Comparison of ENCODE assay signal across 15 mouse cellular contexts in genomic region chr1:153962161-153962720, GRCm38 (mm10).
DNase-seq lines count a peak whose midpoint lies in the region; ATAC-seq and TF ChIP-seq lines count a peak whose summit lies in the region.
"Had no signal": no experiment of that assay in that cellular context is flagged by ENCODE, and none has a peak within 500 bp of the region (broad histone marks: within the 10 kb centered on the region; RNA-seq: fewer than 3 reads in every experiment).

No protein-coding gene starts in this region.

- no peaks in the 10 kb centered on the region for H3K36me3 ChIP-seq in embryonic facial prominence, embryonic 14.5 days (ENCODE audit: control insufficient read depth, insufficient read depth, low read length)
- H3K36me3 ChIP-seq in embryonic facial prominence, embryonic 10.5 days (replicated peaks), result no peaks in the 10 kb centered on the region
- H3K36me3 ChIP-seq in hindbrain, postnatal 0 days (ENCODE audit: insufficient read depth, low read length), result no peaks in the 10 kb centered on the region
- H3K36me3 ChIP-seq in hindbrain, embryonic 12.5 days, result no peaks in the 10 kb centered on the region
- H3K36me3 ChIP-seq in lung, postnatal 0 days (ENCODE audit: insufficient read depth, low read length), result no peaks in the 10 kb centered on the region
- H3K36me3 ChIP-seq: neural tube, embryonic 13.5 days had no signal

- no peak for ATAC-seq in embryonic facial prominence, embryonic 14.5 days (ENCODE audit: low read depth)
- ATAC-seq in hindbrain, postnatal 0 days, result 0 out of 2 replicates have a peak, but pooled peaks have one; percentile 38
- no peak for ATAC-seq in hindbrain, embryonic 12.5 days (ENCODE audit: low FRiP score)
- peak; percentile 57 for ATAC-seq in lung, postnatal 0 days
- ATAC-seq: inflammation-experienced regulatory T-cells, adult 6 months had no signal

- no peak overlapping the region for H3K27ac ChIP-seq in embryonic facial prominence, embryonic 14.5 days (replicated peaks; ENCODE audit: low read depth, low read length)
- no peak overlapping the region for H3K27ac ChIP-seq in embryonic facial prominence, embryonic 10.5 days (replicated peaks)
- peak overlapping the region; percentile 59 for H3K27ac ChIP-seq in hindbrain, postnatal 0 days
- no peak overlapping the region; the same call in 1 of the 2 replicates for H3K27ac ChIP-seq in hindbrain, embryonic 12.5 days
- peak overlapping the region; percentile 77 for H3K27ac ChIP-seq in lung, postnatal 0 days (ENCODE audit: low read length)
- H3K27ac ChIP-seq: neural tube, embryonic 13.5 days had no signal

- no peak overlapping the region for H3K4me3 ChIP-seq in embryonic facial prominence, embryonic 14.5 days (ENCODE audit: low read depth, low read length)
- H3K4me3 ChIP-seq in embryonic facial prominence, embryonic 10.5 days, result no peak overlapping the region
- no peak overlapping the region for H3K4me3 ChIP-seq in hindbrain, postnatal 0 days (ENCODE audit: low read length)
- H3K4me3 ChIP-seq in hindbrain, embryonic 12.5 days, result no peak overlapping the region
- H3K4me3 ChIP-seq in lung, postnatal 0 days (ENCODE audit: low read depth, low read length), result no peak overlapping the region
- H3K4me3 ChIP-seq: megakaryocyte, embryonic 14.5 days; neural tube, embryonic 13.5 days had no signal

- H3K4me2 ChIP-seq in embryonic facial prominence, embryonic 14.5 days (ENCODE audit: low read depth, low read length), result no peak overlapping the region
- H3K4me2 ChIP-seq in hindbrain, postnatal 0 days (ENCODE audit: low read depth, low read length), result no peak overlapping the region
- H3K4me2 ChIP-seq in hindbrain, embryonic 12.5 days (replicated peaks), result no peak overlapping the region
- H3K4me2 ChIP-seq in lung, postnatal 0 days (replicated peaks; ENCODE audit: low read depth, low read length), result no peak overlapping the region
- H3K4me2 ChIP-seq: neural tube, embryonic 13.5 days had no signal

- 52% methylated on average over 8 of the region's 8 CpGs for WGBS in embryonic facial prominence, embryonic 14.5 days
- 59% methylated on average over 8 of the region's 8 CpGs for WGBS in embryonic facial prominence, embryonic 10.5 days
- WGBS in hindbrain, postnatal 0 days, result 38% methylated on average over 8 of the region's 8 CpGs
- 59% methylated on average over 8 of the region's 8 CpGs for WGBS in hindbrain, embryonic 12.5 days
- WGBS in lung, postnatal 0 days, result 33% methylated on average over 8 of the region's 8 CpGs

- DNase-seq in embryonic facial prominence, embryonic 14.5 days (ENCODE audit: low spot score), result peak; percentile 49
- no peak for DNase-seq in embryonic facial prominence, embryonic 10.5 days (ENCODE audit: low spot score)
- DNase-seq in hindbrain, postnatal 0 days (ENCODE audit: low spot score), result peak; percentile 21
- peak; percentile 84 for DNase-seq in lung, postnatal 0 days (ENCODE audit: low spot score)
- DNase-seq in lung, postnatal 4 days, result no peak
- peak; percentile 90 for DNase-seq in retina, postnatal 1 day
- DNase-seq in kidney, postnatal 10 days, result no peak
- DNase-seq: embryo, embryonic 11 days; gastrocnemius, postnatal 10 days; right cerebral cortex, postnatal 4 days; thymus, adult 18-20 months had no signal

- no peak for TF ChIP-seq EP300 in lung, postnatal 0 days (IDR thresholded peaks at IDR 0.05)

- H3K4me1 ChIP-seq in embryonic facial prominence, embryonic 14.5 days (ENCODE audit: control insufficient read depth, insufficient read depth, low read length), result no peaks in the 10 kb centered on the region; the same call in 1 of the 2 replicates
- H3K4me1 ChIP-seq in embryonic facial prominence, embryonic 10.5 days, result peaks cover 10% of the 10 kb centered on the region
- no peaks in the 10 kb centered on the region for H3K4me1 ChIP-seq in hindbrain, postnatal 0 days (ENCODE audit: insufficient read depth, low read length)
- H3K4me1 ChIP-seq in hindbrain, embryonic 12.5 days, result no peaks in the 10 kb centered on the region
- H3K4me1 ChIP-seq in lung, postnatal 0 days (ENCODE audit: insufficient read depth, low read depth, low read length), result peaks cover 8% of the 10 kb centered on the region; the same call in 1 of the 2 replicates
- H3K4me1 ChIP-seq: megakaryocyte, embryonic 14.5 days; neural tube, embryonic 13.5 days had no signal

- H3K9me3 ChIP-seq in embryonic facial prominence, embryonic 14.5 days (ENCODE audit: control insufficient read depth, low read length), result no peaks in the 10 kb centered on the region
- H3K9me3 ChIP-seq in embryonic facial prominence, embryonic 10.5 days, result no peaks in the 10 kb centered on the region
- H3K9me3 ChIP-seq in hindbrain, postnatal 0 days (ENCODE audit: low read length), result no peaks in the 10 kb centered on the region
- H3K9me3 ChIP-seq in hindbrain, embryonic 12.5 days (replicated peaks), result no peaks in the 10 kb centered on the region
- H3K9me3 ChIP-seq in lung, postnatal 0 days (ENCODE audit: low read length), result no peaks in the 10 kb centered on the region
- H3K9me3 ChIP-seq: megakaryocyte, embryonic 14.5 days; neural tube, embryonic 13.5 days had no signal

- H3K9ac ChIP-seq in embryonic facial prominence, embryonic 14.5 days (ENCODE audit: low read depth, low read length), result no peak overlapping the region
- H3K9ac ChIP-seq in hindbrain, postnatal 0 days (replicated peaks; ENCODE audit: low read length), result no peak overlapping the region
- no peak overlapping the region for H3K9ac ChIP-seq in hindbrain, embryonic 12.5 days
- no peak overlapping the region for H3K9ac ChIP-seq in lung, postnatal 0 days (replicated peaks; ENCODE audit: low read depth)
- H3K9ac ChIP-seq: neural tube, embryonic 13.5 days had no signal

- no peaks in the 10 kb centered on the region for H3K27me3 ChIP-seq in embryonic facial prominence, embryonic 14.5 days (replicated peaks; ENCODE audit: control insufficient read depth, insufficient read depth, low read length)
- no peaks in the 10 kb centered on the region for H3K27me3 ChIP-seq in embryonic facial prominence, embryonic 10.5 days (replicated peaks; ENCODE audit: low read depth, poor library complexity, severe bottlenecking)
- no peaks in the 10 kb centered on the region for H3K27me3 ChIP-seq in hindbrain, postnatal 0 days (ENCODE audit: insufficient read depth, low read length)
- no peaks in the 10 kb centered on the region for H3K27me3 ChIP-seq in hindbrain, embryonic 12.5 days
- H3K27me3 ChIP-seq in lung, postnatal 0 days (replicated peaks; ENCODE audit: insufficient read depth, low read length), result no peaks in the 10 kb centered on the region
- H3K27me3 ChIP-seq: megakaryocyte, embryonic 14.5 days; neural tube, embryonic 13.5 days had no signal

- TF ChIP-seq CTCF in hindbrain, postnatal 0 days (IDR thresholded peaks at IDR 0.05; ENCODE audit: low read depth), result no peak
- no peak for TF ChIP-seq CTCF in lung, postnatal 0 days (IDR thresholded peaks at IDR 0.05)

Comparison
In these comparisons a context has a peak if more than half of its experiments do, and no peak if none do; other contexts are left out.
1. ATAC-seq: peak in hindbrain, postnatal 0 days (single experiment) and lung, postnatal 0 days (single experiment); none in embryonic facial prominence, embryonic 14.5 days (single experiment) and hindbrain, embryonic 12.5 days (single experiment).
2. DNase-seq: peak in embryonic facial prominence, embryonic 14.5 days (single experiment), hindbrain, postnatal 0 days (single experiment), lung, postnatal 0 days (single experiment) and retina, postnatal 1 day (single experiment); none in embryonic facial prominence, embryonic 10.5 days (single experiment), lung, postnatal 4 days (0 of 2) and kidney, postnatal 10 days (single experiment).
3. H3K27ac ChIP-seq: peak in hindbrain, postnatal 0 days (single experiment) and lung, postnatal 0 days (single experiment); none in embryonic facial prominence, embryonic 14.5 days (single experiment), embryonic facial prominence, embryonic 10.5 days (single experiment) and hindbrain, embryonic 12.5 days (single experiment).